Mouse (Mus musculus) testis, adult 2 months (tissue): ENCODE data around the gene Riok1.

Source experiments
- CTCF ChIP-seq: fragments of 200-500 bp; IDR thresholded peaks from 2 replicates; pipeline ENCODE4 v1.5.1; 2012; ENCODE audit warnings: low read depth, mild to moderate bottlenecking, inconsistent platforms, low read length, moderate library complexity; ENCODE audit not compliant: control insufficient read depth, insufficient read depth, insufficient replicate concordance
- POLR2A ChIP-seq: fragments of 200-500 bp; IDR thresholded peaks from 2 replicates; pipeline ENCODE4 v1.6.1; 2012; ENCODE audit warnings: low read depth, mild to moderate bottlenecking, inconsistent platforms, low read length, moderate library complexity; ENCODE audit not compliant: control insufficient read depth

DNA sequence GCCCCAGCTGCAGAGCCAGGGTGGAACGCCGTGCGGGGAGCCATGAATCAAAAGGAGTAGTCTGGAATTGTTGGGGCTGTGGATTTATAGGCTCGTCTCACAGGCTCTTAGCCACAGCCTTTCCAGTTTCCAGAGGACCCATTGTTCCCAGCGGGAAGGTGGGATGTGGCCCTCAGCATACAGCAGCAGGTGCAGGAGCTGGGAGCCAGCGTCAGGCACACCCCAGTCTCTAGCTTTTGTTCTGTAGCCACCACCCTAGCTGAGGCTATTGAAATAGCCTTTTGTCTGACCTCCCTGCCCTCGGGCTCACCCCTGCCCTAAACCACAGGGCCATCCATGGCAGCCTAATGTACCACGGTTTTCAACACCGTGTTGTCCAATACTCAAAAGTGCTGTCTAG, 72.3 kb downstream of the Riok1 start:
- TF ChIP-seq CTCF (no peak), POLR2A (no peak)
